Mouse (Mus musculus): ENCODE measurements around the gene Smim6. TPM values are rescaled to one million over a fixed set of nuclear protein-coding genes. Genes with fewer than 3 reads are reported as not detected.

The Smim6 gene
- not detected for total RNA-seq (2021)
- long read RNA-seq, experiment 1: 0 reads
- long read RNA-seq, experiment 2: 0 reads

- intact Hi-C loops (cut with DNase I; ENCODE audit: low total_unique reads): no loop called here
- DNase-seq: no peak
These were observed at the start of gene Smim6 for GRCm38 (mm10) chr11:115911632-115912376. Smim6 (plus strand) TSS chr11:115912017.

GRCm38 (mm10) chr11:115863895-115864294, 47.9 kb upstream of the Smim6 start:
- no peak for DNase-seq
- intact Hi-C loops (cut with DNase I; ENCODE audit: low total_unique reads): no loop called here

- intact Hi-C loops (cut with DNase I; ENCODE audit: low total_unique reads): no loop called here
- no peak for DNase-seq
These were observed 42.4 kb upstream of the Smim6 start for GRCm38 (mm10) chr11:115869393-115869792.

GRCm38 (mm10) chr11:115872437-115872836, 39.4 kb upstream of the Smim6 start:
- intact Hi-C loops (cut with DNase I; ENCODE audit: low total_unique reads): no loop called here
- no peak for DNase-seq

- intact Hi-C loops (cut with DNase I; ENCODE audit: low total_unique reads): no loop called here
- no peak for DNase-seq
These were observed 35.9 kb upstream of the Smim6 start for GRCm38 (mm10) chr11:115875935-115876334.

GRCm38 (mm10) chr11:115876438-115876837, 35.4 kb upstream of the Smim6 start:
- intact Hi-C loops (cut with DNase I; ENCODE audit: low total_unique reads): no loop called here
- DNase-seq: no peak

- intact Hi-C loops (cut with DNase I; ENCODE audit: low total_unique reads): no loop called here
These were observed 34.6 kb upstream of the Smim6 start for GRCm38 (mm10) chr11:115877174-115877755.

GRCm38 (mm10) chr11:115878071-115878470, 33.7 kb upstream of the Smim6 start:
- intact Hi-C loops (cut with DNase I; ENCODE audit: low total_unique reads): no loop called here
- DNase-seq: no peak

More at GRCm38 (mm10) chr11:115877174-115877755, 34.6 kb upstream of the Smim6 start:
- no peak for DNase-seq

GRCm38 (mm10) chr11:115881002-115881401, 30.8 kb upstream of the Smim6 start:
- no peak for DNase-seq
- intact Hi-C loops (cut with DNase I; ENCODE audit: low total_unique reads): no loop called here

GRCm38 (mm10) chr11:115883251-115883650, 28.6 kb upstream of the Smim6 start:
- no peak for DNase-seq
- intact Hi-C loops (cut with DNase I; ENCODE audit: low total_unique reads): no loop called here

GRCm38 (mm10) chr11:115884361-115884760, 27.5 kb upstream of the Smim6 start:
- DNase-seq: no peak
- intact Hi-C loops (cut with DNase I; ENCODE audit: low total_unique reads): no loop called here

GRCm38 (mm10) chr11:115885281-115885680, 26.5 kb upstream of the Smim6 start:
- no peak for DNase-seq
- intact Hi-C loops (cut with DNase I; ENCODE audit: low total_unique reads): no loop called here

- DNase-seq: no peak
- intact Hi-C loops (cut with DNase I; ENCODE audit: low total_unique reads): no loop called here
These were observed 25.4 kb upstream of the Smim6 start for GRCm38 (mm10) chr11:115886446-115886845.

GRCm38 (mm10) chr11:115888020-115888419, 23.8 kb upstream of the Smim6 start:
- intact Hi-C loops (cut with DNase I; ENCODE audit: low total_unique reads): no loop called here
- DNase-seq: no peak

- no peak for DNase-seq
- intact Hi-C loops (cut with DNase I; ENCODE audit: low total_unique reads): no loop called here
These were observed 22.7 kb upstream of the Smim6 start for GRCm38 (mm10) chr11:115889159-115889558.

- DNase-seq: no peak
- intact Hi-C loops (cut with DNase I; ENCODE audit: low total_unique reads): no loop called here
These were observed 19.6 kb upstream of the Smim6 start for GRCm38 (mm10) chr11:115892213-115892612.

- DNase-seq: no peak
- intact Hi-C loops (cut with DNase I; ENCODE audit: low total_unique reads): no loop called here
These were observed 18.7 kb upstream of the Smim6 start for GRCm38 (mm10) chr11:115893071-115893470.

- intact Hi-C loops (cut with DNase I; ENCODE audit: low total_unique reads): loop anchor here (2.0 kb wide), 1 partner anchor 26 kb away; no protein-coding TSS in a partner anchor
- no peak for DNase-seq
These were observed 16.9 kb upstream of the Smim6 start for GRCm38 (mm10) chr11:115894755-115895520.

GRCm38 (mm10) chr11:115898446-115898845, 13.4 kb upstream of the Smim6 start:
- intact Hi-C loops (cut with DNase I; ENCODE audit: low total_unique reads): no loop called here

GRCm38 (mm10) chr11:115898886-115899285, 12.9 kb upstream of the Smim6 start:
- DNase-seq: peak; percentile 27
- intact Hi-C loops (cut with DNase I; ENCODE audit: low total_unique reads): no loop called here

More at GRCm38 (mm10) chr11:115898446-115898845, 13.4 kb upstream of the Smim6 start:
- DNase-seq: no peak
